25 mouse cellular contexts compared by ENCODE assay signal in genomic region chr11:33228186-33228585, GRCm38 (mm10). TPM values are rescaled to one million over a fixed set of nuclear protein-coding genes. Genes with fewer than 3 reads are reported as not detected.
"Had no signal": no experiment of that assay in that cellular context is flagged by ENCODE, and none has a peak within 500 bp of the region (broad histone marks: within the 10 kb centered on the region; RNA-seq: fewer than 3 reads in every experiment).

No protein-coding gene starts in this region.

- H3K27ac ChIP-seq: neural tube, embryonic 13.5 days; neural tube, embryonic 15.5 days; stomach, embryonic 15.5 days; stomach, postnatal 0 days had no signal

- DNase-seq: retina, postnatal 1 day; right cerebral cortex, adult 18-20 months; right cerebral cortex, postnatal 14 days; right cerebral cortex, postnatal 25 days; right cerebral cortex, postnatal 4 days; spleen, adult 18-20 months; thymus, adult 18-20 months; thymus, adult 2 months; thymus, postnatal 14 days; thymus, postnatal 25 days; thymus, postnatal 36 days; thymus, postnatal 4 days had no signal

- H3K4me3 ChIP-seq: neural tube, embryonic 13.5 days; neural tube, embryonic 15.5 days; stomach, embryonic 15.5 days had no signal

- H3K36me3 ChIP-seq: neural tube, embryonic 13.5 days; neural tube, embryonic 15.5 days; stomach, embryonic 15.5 days had no signal

- H3K9me3 ChIP-seq: neural tube, embryonic 13.5 days; neural tube, embryonic 15.5 days; stomach, embryonic 15.5 days had no signal

- H3K9ac ChIP-seq: neural tube, embryonic 13.5 days; neural tube, embryonic 15.5 days; stomach, embryonic 15.5 days had no signal

- H3K27me3 ChIP-seq: neural tube, embryonic 13.5 days; neural tube, embryonic 15.5 days; stomach, embryonic 15.5 days had no signal

- H3K4me1 ChIP-seq: stomach, embryonic 15.5 days had no signal

- H3K4me2 ChIP-seq: neural tube, embryonic 13.5 days; neural tube, embryonic 15.5 days; stomach, embryonic 15.5 days had no signal

RNA-seq across cellular contexts. Expression of gene Tlx3, which starts 24.8 kb away (rescaled TPM):
- total RNA-seq: neutrophil, adult 5-6 weeks had no signal
- polyA plus RNA-seq: small intestine, adult 2 months; spleen, adult 2 months; stomach, embryonic 14.5 days; stomach, embryonic 16.5 days; stomach, postnatal 0 days; testis, adult 2 months; thymus, postnatal 0 days; urinary bladder, adult 2 months had no signal

RNA-seq across cellular contexts. Expression of gene Gm12117, which starts 48.4 kb away (rescaled TPM):
- total RNA-seq: neutrophil, adult 5-6 weeks had no signal
- polyA plus RNA-seq: neural tube, embryonic 13.5 days; neural tube, embryonic 14.5 days; neural tube, embryonic 15.5 days; small intestine, adult 2 months; spleen, adult 2 months; stomach, embryonic 14.5 days; stomach, embryonic 15.5 days; stomach, embryonic 16.5 days; stomach, postnatal 0 days; testis, adult 2 months; thymus, adult 2 months; thymus, postnatal 0 days; urinary bladder, adult 2 months had no signal
